Mouse (Mus musculus): ENCODE results near the gene Mks1.
"Not testable (repeated sequence)": the region's sequence is repeated elsewhere in the genome, so short reads cannot be mapped to it uniquely, and the experiment has no call there.

Gene Mks1

GRCm38 (mm10) chr11:87852690-87853596, at the start of gene Mks1:
TSS of gene Mks1 (plus strand) at chr11:87853215.
- in situ Hi-C loops (cut with MboI; ENCODE audit: low sequenced_read_pairs) = no loop called here

- in situ Hi-C loops (cut with MboI; ENCODE audit: low sequenced_read_pairs) = no loop called here
Observed at GRCm38 (mm10) chr11:87805448-87805847, 47.6 kb upstream of the Mks1 start.

DNA sequence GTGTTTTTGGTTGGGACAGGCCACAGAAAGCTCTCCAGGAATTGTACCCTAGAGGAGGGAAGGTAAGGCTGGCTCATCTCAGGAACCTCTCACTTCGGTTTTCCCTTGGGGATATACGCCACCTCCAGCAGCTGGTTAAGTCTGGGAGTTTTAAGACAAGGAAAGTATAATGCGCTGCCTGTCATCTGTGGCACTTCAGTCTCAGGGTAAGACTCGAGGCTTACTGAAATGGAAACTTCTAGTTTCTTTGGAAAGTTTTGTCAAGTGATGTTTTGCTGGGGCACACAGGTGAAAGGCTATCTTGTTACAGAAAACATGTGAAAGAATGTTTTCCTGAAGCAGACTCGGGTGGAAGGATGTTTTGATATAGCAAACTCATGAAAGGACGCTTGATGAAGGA, 45.6 kb upstream of the Mks1 start:
- in situ Hi-C loops (cut with MboI; ENCODE audit: low sequenced_read_pairs) = no loop called here

DNA sequence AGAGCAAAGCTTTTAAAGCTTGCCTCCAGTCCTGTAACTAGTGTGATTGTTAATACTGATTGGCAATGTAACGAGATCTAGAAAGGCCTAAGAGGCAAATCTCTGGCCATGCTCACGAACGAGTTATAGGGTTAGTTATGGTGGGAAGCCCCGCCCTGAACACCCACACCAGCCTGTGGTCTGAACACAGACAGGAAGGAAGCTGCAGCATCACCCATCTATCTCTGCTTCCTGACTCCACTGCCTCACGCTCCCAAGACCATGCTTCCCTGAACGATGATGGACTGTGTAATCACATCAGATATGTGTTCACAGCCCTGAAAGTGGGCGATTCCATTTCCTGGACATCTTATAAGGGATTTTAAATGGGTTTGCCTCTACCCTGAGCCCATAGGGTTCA, 44.8 kb upstream of the Mks1 start:
- in situ Hi-C loops (cut with MboI; ENCODE audit: low sequenced_read_pairs) = no loop called here

GRCm38 (mm10) chr11:87811396-87811795, 41.6 kb upstream of the Mks1 start:
- in situ Hi-C loops (cut with MboI; ENCODE audit: low sequenced_read_pairs) = no loop called here

DNA sequence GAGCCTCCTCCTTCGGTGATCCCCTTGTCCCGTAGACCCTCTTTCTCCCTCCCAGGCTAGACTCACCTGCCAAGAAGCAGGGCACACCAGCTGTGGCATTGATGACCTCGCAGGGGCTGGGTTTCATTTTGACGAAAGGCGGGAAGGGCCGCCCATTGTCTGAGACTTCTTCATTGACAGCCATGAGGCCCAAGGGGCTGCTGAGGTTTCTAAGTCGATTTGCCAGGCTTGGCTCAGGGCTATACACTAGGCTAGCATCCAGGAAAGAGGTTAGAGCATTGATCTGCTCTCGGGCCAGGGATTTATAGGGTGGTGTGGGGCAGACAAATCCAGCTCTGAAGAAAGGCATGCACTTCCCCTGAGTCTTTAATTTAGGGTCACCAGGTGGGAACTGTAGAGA, 38.2 kb upstream of the Mks1 start:
- in situ Hi-C loops (cut with MboI; ENCODE audit: low sequenced_read_pairs) = no loop called here

GRCm38 (mm10) chr11:87816707-87817442, 36.1 kb upstream of the Mks1 start:
- in situ Hi-C loops (cut with MboI; ENCODE audit: low sequenced_read_pairs) = no loop called here

GRCm38 (mm10) chr11:87817443-87817773, 35.6 kb upstream of the Mks1 start:
- in situ Hi-C loops (cut with MboI; ENCODE audit: low sequenced_read_pairs) = no loop called here

DNA sequence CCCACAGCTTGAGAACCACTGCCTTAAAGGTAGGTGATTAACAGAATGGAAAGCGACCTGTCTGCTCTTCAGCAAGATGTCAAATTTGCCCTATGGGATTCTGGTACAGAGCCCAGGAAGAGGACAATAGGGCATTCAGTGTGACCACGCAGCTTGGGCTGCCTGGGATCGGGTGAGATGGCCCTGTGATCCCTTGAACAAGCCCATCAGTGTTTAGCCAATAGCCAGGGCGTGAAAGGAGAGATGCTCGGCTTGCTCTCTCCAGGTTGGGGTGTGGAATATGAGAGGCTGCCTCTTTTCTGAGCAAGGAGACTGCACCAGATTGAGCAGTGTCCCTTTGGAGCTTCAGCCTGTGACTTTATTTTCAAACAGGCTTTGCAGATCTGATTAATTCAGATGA, 31.5 kb upstream of the Mks1 start:
- in situ Hi-C loops (cut with MboI; ENCODE audit: low sequenced_read_pairs) = no loop called here

- in situ Hi-C loops (cut with MboI; ENCODE audit: low sequenced_read_pairs) = no loop called here
Observed at GRCm38 (mm10) chr11:87828239-87828900, 24.6 kb upstream of the Mks1 start, which contains the start of gene Lpo. TSS of gene Lpo (minus strand) at chr11:87828289.

- in situ Hi-C loops (cut with MboI; ENCODE audit: low sequenced_read_pairs) = no loop called here
Observed at GRCm38 (mm10) chr11:87840676-87841075, 12.3 kb upstream of the Mks1 start.

DNA sequence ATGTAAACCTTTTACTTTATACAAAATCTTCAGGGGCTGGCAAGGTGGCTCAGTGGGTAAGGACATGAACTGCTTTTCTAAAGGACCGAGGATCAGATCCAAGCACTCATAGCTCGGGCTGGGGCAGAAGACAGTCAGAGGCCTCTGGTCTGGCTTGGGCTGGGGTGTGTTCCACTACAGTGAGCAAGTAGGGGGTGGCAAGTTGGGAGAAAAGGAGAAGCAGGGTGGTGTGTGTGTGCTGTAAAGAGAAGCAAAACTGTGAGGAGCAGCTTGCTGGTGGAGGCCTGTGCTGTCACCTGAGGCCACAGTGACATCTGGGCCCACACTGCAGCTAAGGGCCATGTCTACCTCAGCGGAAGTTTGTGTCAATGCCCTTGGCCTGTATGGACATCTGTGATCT, 11.6 kb upstream of the Mks1 start:
- in situ Hi-C loops (cut with MboI; ENCODE audit: low sequenced_read_pairs) = no loop called here

DNA sequence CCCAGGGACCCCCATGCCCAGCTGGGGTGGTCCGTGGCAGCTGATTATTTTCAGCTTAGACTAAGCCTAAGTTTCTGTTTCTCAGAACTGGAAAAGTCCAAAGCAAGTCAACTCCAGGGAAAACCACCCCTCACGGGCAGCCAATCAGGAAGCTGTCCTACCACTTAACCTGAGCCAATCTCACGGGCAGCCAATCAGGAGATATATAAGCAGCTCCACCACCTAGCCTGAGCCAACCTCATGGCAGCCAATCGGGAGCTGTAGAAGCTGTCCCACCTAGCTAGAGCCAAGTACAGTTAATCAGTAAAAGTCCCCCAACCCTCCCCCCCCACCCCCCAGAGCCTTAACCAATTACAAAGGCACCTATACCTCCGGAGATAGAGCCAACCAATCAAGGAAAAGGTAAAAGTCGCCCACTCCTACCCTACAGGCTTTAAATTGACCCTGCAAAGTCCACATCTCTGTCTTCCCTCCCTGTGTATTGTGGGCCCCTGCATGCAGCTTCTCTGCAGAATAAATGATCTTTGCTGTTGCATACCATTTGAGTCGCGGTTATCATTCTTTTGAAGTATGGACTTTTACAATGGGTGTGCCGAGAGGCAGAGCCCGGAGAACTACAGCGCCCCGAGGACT, 5.9 kb upstream of the Mks1 start:
- in situ Hi-C loops (cut with MboI; ENCODE audit: low sequenced_read_pairs) = no loop called here

DNA sequence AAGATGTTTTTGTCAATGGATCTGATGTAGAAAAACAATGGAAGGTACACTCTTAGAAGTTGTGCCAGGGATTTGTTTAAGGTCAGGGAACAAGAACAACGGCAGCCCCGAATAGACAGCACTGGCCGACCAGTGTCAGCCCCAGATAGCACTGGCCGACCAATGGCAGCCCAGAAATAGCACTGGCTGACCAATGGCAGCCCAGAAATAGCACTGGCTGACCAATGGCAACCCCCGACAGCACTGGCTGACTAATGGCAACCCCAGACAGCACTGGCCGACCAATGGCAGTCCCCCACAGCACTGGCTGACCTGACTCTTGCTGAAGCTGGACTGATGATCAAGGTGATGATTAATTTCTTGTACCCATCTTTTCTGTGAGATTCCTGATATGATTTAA, 5.1 kb upstream of the Mks1 start:
- in situ Hi-C loops (cut with MboI; ENCODE audit: low sequenced_read_pairs) = no loop called here

- in situ Hi-C loops (cut with MboI; ENCODE audit: low sequenced_read_pairs) = no loop called here
Observed at GRCm38 (mm10) chr11:87853597-87853954, 561 bp downstream of the Mks1 start.

DNA sequence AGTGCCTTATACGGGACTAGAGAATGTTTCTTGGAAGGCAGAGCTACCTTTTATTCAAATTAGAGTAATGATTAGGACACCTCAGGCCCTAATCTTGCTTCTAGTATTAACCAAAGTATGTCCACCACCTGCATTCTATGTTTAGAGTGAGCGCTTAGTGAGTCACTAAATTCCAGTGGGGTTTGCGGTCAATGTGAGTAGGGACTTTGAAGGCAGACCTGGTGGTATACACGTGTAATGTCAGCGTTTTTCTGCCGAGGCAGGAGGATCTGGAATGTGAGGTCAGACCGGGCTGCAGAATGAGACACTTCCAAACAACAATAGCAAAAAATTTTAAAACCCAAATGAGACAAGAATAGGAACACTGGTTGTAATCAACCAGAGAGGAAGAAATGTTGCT, 1.5 kb downstream of the Mks1 start:
- in situ Hi-C loops (cut with MboI; ENCODE audit: low sequenced_read_pairs) = no loop called here

GRCm38 (mm10) chr11:87859273-87859672, 6.3 kb downstream of the Mks1 start:
- in situ Hi-C loops (cut with MboI; ENCODE audit: low sequenced_read_pairs) = no loop called here

DNA sequence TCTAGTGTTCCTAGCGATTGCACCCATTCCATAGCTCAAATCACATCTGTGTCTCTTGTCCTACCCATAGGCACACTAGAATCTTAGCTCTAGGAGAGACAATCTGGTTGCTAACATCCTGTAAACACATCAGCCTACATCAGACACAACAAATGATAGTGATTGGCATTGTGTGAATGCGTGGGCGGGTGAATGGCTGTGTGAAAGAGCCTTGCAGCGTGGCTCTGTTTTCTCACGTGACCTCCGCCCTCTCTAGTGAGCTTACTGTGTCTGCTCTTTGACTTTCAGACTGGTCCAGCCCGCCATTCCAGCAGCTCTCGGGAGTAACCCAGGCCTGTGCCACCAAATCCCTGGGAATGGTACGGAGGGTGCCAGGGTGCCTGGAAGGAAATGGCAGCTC, 7.4 kb downstream of the Mks1 start:
- in situ Hi-C loops (cut with MboI; ENCODE audit: low sequenced_read_pairs) = no loop called here

- in situ Hi-C loops (cut with MboI; ENCODE audit: low sequenced_read_pairs) = no loop called here
Observed at GRCm38 (mm10) chr11:87862805-87863204, 9.8 kb downstream of the Mks1 start.

- in situ Hi-C loops (cut with MboI; ENCODE audit: low sequenced_read_pairs) = not testable (repeated sequence)
Observed at GRCm38 (mm10) chr11:87866891-87867290, 13.9 kb downstream of the Mks1 start.

- in situ Hi-C loops (cut with MboI; ENCODE audit: low sequenced_read_pairs) = no loop called here
Observed at GRCm38 (mm10) chr11:87870096-87870495, 17.1 kb downstream of the Mks1 start.
